Mouse (Mus musculus): ENCODE measurements around the gene Gm10340.
"Not testable (repeated sequence)": the region's sequence is repeated elsewhere in the genome, so short reads cannot be mapped to it uniquely, and the experiment has no call there.

Gm10340 gene

GRCm38 (mm10) chr14:3133697-3134096 lies at the start of gene Gm10340:
Gene Gm10340, plus strand, starts transcription at chr14:3133997.
- not testable (repeated sequence) for DNase-seq (ENCODE audit: low read depth, low spot score)

- not testable (repeated sequence) for DNase-seq (ENCODE audit: low read depth, low spot score)
Measured at GRCm38 (mm10) chr14:3116051-3116450, 17.7 kb upstream of the Gm10340 start.

- not testable (repeated sequence) for DNase-seq (ENCODE audit: low read depth, low spot score)
Measured at GRCm38 (mm10) chr14:3187955-3188354, 54.2 kb downstream of the Gm10340 start, which contains the start of gene Gm5795. Gene Gm5795, plus strand, starts transcription at chr14:3188255.
